Mouse (Mus musculus) thymus, adult 2 months (tissue): Measurements from ENCODE around the gene Gcc2. TPM values are rescaled to one million over a fixed set of nuclear protein-coding genes. Genes with fewer than 3 reads are reported as not detected.
A peak's percentile ranks its signal among the peaks of the same experiment; 100 is the strongest.
"Not testable (repeated sequence)": the region's sequence is repeated elsewhere in the genome, so short reads cannot be mapped to it uniquely, and the experiment has no call there.

Source experiments
- DNase-seq: peaks from one replicate; pipeline ENCODE4 v3.0.0; 2021
- H3K27ac ChIP-seq: fragments of 200-500 bp; 2 replicates; pipeline ENCODE4 v1.5.1; 2012; ENCODE audit warnings: low read length, control low read depth; ENCODE audit not compliant: control insufficient read depth, insufficient read depth
- H3K27me3 ChIP-seq: fragments of 200-500 bp; 2 replicates; pipeline ENCODE4 v1.6.1; 2012; ENCODE audit warnings: mild to moderate bottlenecking, low read length, moderate library complexity, mixed read lengths; ENCODE audit not compliant: control insufficient read depth, insufficient read depth
- H3K36me3 ChIP-seq: fragments of 200-500 bp; 2 replicates; pipeline ENCODE4 v1.6.1; 2012; ENCODE audit warnings: mild to moderate bottlenecking, low read length, moderate library complexity; ENCODE audit not compliant: control insufficient read depth, insufficient read depth
- H3K4me1 ChIP-seq: fragments of 200-500 bp; replicated peaks from 2 replicates; pipeline ENCODE4 v1.6.1; 2012; ENCODE audit warnings: low read length; ENCODE audit not compliant: control insufficient read depth, insufficient read depth
- H3K4me3 ChIP-seq: fragments of 200-500 bp; 2 replicates; pipeline ENCODE4 v1.5.1; 2012; ENCODE audit warnings: mild to moderate bottlenecking, low read length, control low read depth, moderate library complexity; ENCODE audit not compliant: control insufficient read depth, insufficient read depth
- CTCF ChIP-seq: fragments of 200-500 bp; IDR thresholded peaks from 2 replicates; pipeline ENCODE4 v1.5.1; 2012; ENCODE audit warnings: mild to moderate bottlenecking, control low read depth, low read length, moderate library complexity, borderline replicate concordance; ENCODE audit not compliant: control insufficient read depth, poor library complexity, insufficient read depth; ENCODE audit errors: extremely low read depth
- POLR2A ChIP-seq: fragments of 200-500 bp; IDR thresholded peaks from 2 replicates; pipeline ENCODE4 v1.6.1; 2012; ENCODE audit warnings: mild to moderate bottlenecking, low read length, control low read depth, moderate library complexity; ENCODE audit not compliant: control insufficient read depth, poor library complexity, insufficient read depth; ENCODE audit errors: extremely low read depth
- WGBS: fragments of 180-500 bp; shearing (Covaris S2); methylation state at CpG from one replicate; pipeline ENCODE4 v1.1.7; 2018; 5-methylcytosine and 5-hydroxymethylcytosine counted together
- polyA plus RNA-seq: library from polyadenylated mRNA; depleted of rRNA; stranded (reverse); fragments of >200 nt; gene quantifications from 2 replicates; pipeline ENCODE4 v1.2.3, GENCODE M21; 2012

The Gcc2 gene
- polyA plus RNA-seq, 1 experiment = 11.7 TPM

DNA sequence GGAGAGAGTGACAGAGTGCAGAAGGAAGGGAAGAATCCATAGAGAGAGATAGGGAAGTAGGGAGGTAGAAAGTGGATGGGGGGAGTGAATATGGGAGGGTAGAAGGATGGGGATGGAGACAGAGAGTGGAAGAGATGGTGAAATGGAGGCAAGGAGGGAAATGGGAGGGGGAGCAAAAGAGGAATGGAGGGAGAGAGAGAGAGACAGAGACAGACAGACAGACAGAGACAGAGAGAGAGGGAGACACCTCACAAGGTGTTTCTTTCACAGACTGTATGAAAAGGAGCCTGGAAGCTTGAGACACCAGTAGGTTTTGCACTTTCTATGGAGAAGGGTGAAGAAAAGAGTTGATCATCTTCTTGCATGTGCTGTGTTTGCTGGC lies 21.6 kb upstream of the Gcc2 start:
- H3K4me1 ChIP-seq, H3K36me3 ChIP-seq, H3K4me3 ChIP-seq, H3K27ac ChIP-seq, DNase-seq, H3K27me3 ChIP-seq: not testable (repeated sequence)

DNA sequence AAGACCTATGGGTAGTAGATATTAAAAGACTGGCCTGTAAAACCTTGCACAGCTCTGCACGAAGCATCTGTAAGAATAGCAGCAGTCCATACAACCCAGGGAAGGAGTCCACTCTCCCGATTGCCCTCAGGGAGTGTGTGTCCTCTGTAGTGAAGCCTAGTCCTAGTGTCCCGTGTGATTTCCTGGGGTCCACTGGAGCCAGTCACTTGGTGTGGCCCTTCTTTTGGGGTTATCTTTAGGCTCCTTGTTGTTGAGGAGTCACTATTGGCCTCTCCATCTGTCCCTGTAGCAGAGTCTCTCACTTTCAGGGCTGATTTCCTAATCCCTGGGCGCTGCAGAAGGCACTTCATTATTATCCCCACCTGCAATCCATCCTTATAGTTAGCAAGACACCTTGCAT lies 20.3 kb upstream of the Gcc2 start:
- H3K4me1 ChIP-seq, DNase-seq: not testable (repeated sequence)
- WGBS = 89% methylated on average over 4 of the region's 4 CpGs

DNA sequence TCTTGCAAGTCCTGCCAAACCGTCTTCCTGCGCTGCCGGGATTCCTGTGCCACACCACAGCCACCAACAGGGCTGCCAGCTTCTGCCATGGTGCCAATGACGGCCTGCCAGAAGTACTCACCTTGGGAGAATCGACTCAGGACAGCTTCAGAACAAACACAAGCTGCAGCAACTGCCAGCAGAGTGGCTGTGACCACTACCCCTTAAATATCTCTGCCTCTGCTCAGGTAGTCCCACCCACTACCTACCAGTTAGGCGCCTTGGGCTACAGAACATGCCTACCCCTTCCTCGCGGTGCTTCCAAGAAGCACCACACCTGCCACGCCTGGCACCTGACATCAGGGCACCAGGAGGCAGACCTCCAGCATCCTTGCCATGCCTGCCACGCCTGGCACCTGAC lies 18.7 kb upstream of the Gcc2 start, which contains the start of gene Gm4981:
Gene Gm4981 (minus strand): TSS at position 89 of the 400 bp plus-strand sequence.
- H3K4me1 ChIP-seq = no peaks in the 10 kb centered on the region
- TF ChIP-seq POLR2A = no peak
- TF ChIP-seq CTCF = no peak
- no peak within 1 kb of the TSS for H3K27ac ChIP-seq
- DNase-seq = no peak
- no peaks in the 10 kb centered on the region for H3K27me3 ChIP-seq
- no peaks in the 10 kb centered on the region for H3K36me3 ChIP-seq
- no peak within 1 kb of the TSS for H3K4me3 ChIP-seq
- 93% methylated on average over 10 of the region's 10 CpGs for WGBS

More for the DNA sequence above, 20.3 kb upstream of the Gcc2 start:
- not testable (repeated sequence) for H3K27ac ChIP-seq, H3K27me3 ChIP-seq, H3K4me3 ChIP-seq, H3K36me3 ChIP-seq

DNA sequence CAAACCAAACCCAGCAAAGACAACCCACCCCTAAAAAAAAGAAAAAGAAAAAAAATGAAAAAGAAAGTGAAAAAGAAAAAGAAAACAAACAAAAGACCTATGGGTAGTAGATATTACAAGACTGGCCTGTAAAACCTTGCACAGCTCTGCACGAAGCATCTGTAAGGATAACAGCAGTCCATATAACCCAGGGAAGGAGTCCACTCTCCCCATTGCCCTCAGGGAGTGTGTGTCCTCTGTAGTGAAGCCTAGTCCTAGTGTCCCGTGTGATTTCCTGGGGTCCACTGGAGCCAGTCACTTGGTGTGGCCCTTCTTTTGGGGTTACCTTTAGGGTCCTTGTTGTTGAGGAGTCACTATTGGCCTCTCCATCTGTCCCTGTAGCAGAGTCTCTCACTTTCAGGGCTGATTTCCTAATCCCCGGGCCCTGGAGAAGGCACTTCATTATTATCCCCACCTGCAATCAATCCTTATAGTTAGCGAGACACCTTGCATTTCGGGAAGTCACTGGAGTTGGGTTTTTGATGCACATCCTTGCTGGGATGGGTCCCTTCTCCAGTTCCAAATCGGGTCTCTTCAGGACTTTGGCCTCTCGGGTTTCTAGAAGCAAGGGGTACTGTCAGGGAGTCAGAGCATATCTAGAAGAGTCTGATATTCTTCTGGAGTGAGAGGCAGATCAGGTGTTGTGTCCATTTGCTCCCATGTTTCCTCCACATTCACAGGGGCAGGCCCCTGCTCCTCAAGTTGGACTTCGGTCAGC lies 16.1 kb upstream of the Gcc2 start:
- H3K4me3 ChIP-seq, H3K27me3 ChIP-seq, H3K36me3 ChIP-seq, H3K27ac ChIP-seq, H3K4me1 ChIP-seq: not testable (repeated sequence)
- WGBS = 88% methylated on average over 8 of the region's 8 CpGs
- DNase-seq = peak; percentile 55

DNA sequence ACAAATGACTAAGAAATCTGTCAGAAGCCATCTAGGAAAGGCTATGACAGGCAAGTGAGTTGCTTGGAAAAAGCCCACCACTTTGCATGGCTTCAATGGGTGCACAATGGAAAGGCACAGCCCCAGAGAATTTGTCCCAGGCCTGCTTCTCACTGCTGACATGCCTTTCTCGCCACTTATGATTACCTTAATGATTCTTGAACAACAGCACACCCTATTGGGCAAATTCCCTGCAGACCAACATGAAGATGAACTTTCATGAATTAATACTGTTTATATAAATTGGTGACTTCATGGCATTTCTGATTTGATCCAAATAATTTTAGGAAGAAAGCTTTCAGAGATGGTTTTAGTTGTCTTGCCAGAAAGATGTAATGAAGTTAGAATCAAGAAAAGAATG lies 5.8 kb upstream of the Gcc2 start:
- peaks cover under 1% of the 10 kb centered on the region; the same call in 1 of the 2 replicates for H3K4me1 ChIP-seq
- no peak overlapping the region for H3K4me3 ChIP-seq
- H3K36me3 ChIP-seq = no peaks in the 10 kb centered on the region
- no peak for DNase-seq
- H3K27me3 ChIP-seq = no peaks in the 10 kb centered on the region
- WGBS = 81% methylated on average over 1 of the region's 1 CpGs
- no peak overlapping the region for H3K27ac ChIP-seq
- TF ChIP-seq CTCF = no peak
- no peak for TF ChIP-seq POLR2A

DNA sequence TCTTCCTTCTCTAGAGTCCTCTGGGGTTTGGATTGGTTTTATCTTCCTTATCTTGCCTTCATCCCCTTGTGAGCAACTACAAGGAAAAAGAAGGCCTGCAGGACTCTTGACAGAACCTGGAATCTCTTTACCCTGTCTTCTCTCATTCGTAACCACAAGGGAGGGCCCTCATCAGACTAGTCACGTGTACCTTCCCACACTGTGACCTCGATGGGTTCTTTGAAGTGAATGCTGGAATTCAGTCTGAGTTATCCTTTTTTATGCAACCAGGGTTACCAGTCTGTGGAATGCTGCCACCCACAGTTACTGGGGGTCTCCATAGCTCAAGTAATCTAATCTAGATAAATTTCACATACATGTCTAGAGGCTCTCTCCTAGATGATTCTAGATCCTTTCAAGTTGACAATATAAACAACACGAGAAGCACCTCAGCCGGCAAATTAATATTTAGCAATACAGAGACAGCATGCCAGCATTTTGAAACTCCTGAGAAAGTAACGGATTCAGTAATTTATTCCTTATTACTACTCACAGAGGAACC lies 592 bp upstream of the Gcc2 start:
- no peak overlapping the region for H3K27ac ChIP-seq
- no peak for DNase-seq
- TF ChIP-seq CTCF (no peak), POLR2A (no peak)
- H3K4me3 ChIP-seq = no peak overlapping the region
- H3K36me3 ChIP-seq = peaks cover 5% of the 10 kb centered on the region
- H3K27me3 ChIP-seq = no peaks in the 10 kb centered on the region
- 10% methylated on average over 6 of the region's 6 CpGs for WGBS
- peaks cover 2% of the 10 kb centered on the region; the same call in 1 of the 2 replicates for H3K4me1 ChIP-seq

DNA sequence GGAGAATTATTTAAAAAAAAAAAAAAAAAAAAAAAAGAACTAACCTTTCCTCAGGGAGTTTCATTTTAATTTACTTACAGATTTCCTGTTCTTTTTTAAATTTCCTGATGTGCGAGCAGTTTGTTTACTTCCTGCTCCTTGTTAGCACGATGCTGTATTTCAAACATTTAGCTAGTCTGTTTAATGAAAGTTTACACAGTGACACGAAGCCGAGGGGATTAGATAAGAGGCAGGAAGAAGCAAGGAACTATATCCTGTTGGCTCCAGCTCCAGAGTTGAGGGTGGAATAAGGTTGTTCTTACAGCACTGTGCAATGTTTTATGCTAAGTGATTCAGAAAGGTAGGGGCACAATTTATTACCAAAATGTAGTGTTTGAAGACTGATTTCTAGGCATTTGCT lies 657 bp downstream of the Gcc2 start:
- DNase-seq = no peak
- Histone ChIP-seq H3K27me3 (no peaks in the 10 kb centered on the region), H3K4me3 (peak overlapping the region; percentile 74), H3K27ac (no peak overlapping the region), H3K36me3 (peaks cover 16% of the 10 kb centered on the region), H3K4me1 (peaks cover 2% of the 10 kb centered on the region; the same call in 1 of the 2 replicates)
- TF ChIP-seq CTCF = no peak
- no peak for TF ChIP-seq POLR2A
- under 1% methylated on average over 4 of the region's 4 CpGs for WGBS
